Mouse (Mus musculus) cerebellum, postnatal 4 days (tissue): ENCODE measurements around the gene Sf1.

ENCODE experiments used
- DNase-seq, 2 experiments: peaks; one replicate each; pipeline ENCODE4 v3.0.0; 2022; ENCODE audit warnings: low spot score in 2 of 2, mixed read lengths in 1 of 2

Gene Sf1

DNA sequence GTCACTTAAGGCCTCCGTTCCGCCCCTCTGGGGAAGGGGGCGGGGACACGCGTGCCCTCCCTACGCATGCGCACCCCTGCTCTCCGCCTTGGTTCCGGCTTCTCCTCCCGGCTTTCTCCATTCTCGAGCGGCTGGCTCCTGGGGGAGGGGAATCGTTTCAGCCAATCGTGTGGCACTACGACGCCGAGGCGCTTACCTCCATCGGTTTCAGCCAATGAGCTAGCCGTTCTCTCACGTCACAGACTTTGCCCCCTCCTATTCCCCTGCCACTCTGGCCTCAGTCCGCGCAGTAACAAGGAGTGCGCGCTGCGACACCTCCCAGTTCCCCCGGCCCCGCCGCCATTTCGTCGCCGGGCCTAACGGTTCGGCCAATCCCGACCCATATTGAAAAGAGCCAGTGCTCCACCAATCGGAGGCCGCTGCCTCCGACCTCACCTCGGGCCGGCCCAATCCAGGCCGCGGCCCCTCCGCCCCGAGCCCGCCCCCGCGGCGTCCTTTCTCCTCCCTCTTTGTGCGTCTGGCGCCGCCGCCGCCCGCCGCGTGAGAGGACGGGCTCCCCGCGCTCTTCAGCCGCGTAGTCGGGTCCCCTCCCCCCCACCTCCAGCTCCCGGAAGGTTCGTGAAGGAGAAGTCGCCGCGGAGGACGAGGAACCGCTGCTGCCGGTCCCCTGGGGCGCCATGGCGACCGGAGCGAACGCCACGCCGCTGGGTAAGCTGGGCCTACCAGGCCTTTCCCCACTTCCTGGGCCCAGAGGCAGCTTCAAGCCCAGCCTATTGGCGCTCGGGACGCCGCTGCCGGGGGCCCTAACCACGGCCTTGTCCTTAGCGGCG, at the start of gene Sf1:
TSS of gene Sf1 (plus strand) at position 280 of the 830 bp plus-strand sequence.
- peak; percentile 97 to 99 for DNase-seq

DNA sequence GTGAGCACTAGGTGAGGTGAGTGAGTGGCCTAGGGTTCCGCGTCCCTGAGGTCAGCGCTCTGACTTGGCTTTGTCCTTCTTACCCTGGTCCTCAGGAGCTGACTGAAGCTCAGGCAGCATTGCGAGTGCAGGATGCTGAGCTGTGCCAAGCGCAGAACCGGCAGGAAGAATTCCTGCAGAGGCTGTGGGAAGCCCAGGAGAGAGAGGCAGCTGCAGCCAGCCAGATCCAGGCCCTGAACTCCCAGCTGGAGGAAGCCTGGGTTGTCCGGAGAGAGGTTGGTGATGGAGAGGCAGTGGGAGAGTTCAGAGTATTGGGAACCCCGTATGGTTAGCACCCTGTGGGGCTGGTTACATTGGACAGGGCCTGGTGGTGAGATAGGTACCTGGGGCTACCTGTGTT, 49.7 kb upstream of the Sf1 start:
- DNase-seq: no peak

GRCm38 (mm10) chr19:6314513-6314912, 49.0 kb upstream of the Sf1 start:
- DNase-seq: no peak

GRCm38 (mm10) chr19:6315573-6315972, 47.9 kb upstream of the Sf1 start:
- no peak for DNase-seq

DNA sequence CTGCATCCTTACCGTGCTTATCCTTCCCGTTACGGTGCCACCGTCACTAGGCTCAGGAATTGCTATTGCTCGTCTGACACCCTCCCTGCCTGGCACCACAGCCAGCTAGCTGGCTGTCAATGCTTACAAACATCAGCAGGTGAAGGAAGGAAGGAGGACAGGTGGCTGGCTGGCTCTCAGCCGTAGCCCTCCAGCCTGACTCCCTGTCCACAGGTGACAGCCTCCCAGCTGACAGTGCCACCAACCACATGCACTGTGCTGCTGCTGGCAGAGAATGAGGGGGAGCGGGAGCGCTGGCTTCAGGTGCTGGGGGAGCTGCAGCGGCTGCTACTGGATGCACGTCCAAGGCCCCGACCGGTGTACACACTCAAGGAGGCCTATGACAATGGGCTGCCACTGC, 45.3 kb upstream of the Sf1 start:
- no peak for DNase-seq

DNA sequence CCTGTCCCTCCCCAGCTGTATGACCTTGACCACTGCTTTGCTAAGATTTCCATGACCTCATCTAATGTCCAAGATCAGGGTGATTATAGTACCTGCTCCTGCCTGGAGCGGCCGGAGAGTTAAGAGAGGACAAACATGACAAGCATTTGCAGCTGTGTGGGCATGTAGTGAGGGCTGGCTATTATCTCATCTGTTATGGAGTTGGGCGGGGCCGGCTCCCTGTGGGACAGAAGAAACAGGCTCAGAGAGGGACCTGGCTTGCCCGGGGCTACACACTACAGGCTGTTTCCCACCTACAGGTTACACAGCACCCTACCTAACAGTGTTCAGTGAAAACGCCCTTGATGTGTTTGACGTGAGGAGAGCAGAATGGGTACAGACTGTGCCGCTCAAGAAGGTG, 42.1 kb upstream of the Sf1 start:
- no peak for DNase-seq

GRCm38 (mm10) chr19:6321786-6322621, 41.5 kb upstream of the Sf1 start:
- DNase-seq: no peak

DNA sequence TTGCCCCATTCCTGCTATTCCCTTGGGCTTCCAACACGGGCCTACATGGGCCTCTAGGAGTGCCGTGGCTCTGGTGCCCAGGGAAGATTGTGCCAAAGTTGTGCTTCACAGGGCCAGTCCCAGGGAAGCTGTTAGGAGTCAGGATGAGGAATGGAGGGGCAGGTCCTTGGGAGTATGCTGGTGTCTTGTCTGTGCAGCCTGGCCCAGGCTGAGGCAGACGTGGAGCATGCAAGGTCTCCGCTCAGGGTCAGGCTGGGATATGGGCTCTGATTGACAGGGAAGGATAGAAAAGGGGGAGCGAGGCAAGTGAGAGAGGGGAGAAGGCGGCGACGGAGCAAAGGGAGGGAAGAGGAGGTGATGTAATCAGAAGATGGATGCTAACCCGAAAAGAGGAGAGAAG, 38.7 kb upstream of the Sf1 start:
- DNase-seq: no peak

DNA sequence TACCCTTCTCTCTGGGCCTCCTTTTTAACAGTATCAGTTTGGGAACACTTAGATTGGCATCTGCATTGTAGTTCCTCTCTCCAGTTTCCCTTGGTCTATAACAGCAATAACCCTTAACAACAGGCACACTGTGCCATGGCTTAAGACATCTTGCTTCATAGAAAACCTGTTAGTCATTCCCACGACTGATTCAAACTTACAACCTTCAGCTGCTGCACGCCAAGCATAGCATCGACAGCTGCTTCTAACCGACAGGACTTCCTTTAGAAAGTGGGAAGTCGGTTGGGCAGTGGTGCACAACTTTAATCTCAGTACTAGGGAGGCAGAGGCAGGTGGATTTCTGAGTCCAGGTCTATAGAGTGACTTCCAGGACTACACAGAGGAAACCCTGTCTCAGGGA, 32.3 kb upstream of the Sf1 start:
- no peak for DNase-seq

DNA sequence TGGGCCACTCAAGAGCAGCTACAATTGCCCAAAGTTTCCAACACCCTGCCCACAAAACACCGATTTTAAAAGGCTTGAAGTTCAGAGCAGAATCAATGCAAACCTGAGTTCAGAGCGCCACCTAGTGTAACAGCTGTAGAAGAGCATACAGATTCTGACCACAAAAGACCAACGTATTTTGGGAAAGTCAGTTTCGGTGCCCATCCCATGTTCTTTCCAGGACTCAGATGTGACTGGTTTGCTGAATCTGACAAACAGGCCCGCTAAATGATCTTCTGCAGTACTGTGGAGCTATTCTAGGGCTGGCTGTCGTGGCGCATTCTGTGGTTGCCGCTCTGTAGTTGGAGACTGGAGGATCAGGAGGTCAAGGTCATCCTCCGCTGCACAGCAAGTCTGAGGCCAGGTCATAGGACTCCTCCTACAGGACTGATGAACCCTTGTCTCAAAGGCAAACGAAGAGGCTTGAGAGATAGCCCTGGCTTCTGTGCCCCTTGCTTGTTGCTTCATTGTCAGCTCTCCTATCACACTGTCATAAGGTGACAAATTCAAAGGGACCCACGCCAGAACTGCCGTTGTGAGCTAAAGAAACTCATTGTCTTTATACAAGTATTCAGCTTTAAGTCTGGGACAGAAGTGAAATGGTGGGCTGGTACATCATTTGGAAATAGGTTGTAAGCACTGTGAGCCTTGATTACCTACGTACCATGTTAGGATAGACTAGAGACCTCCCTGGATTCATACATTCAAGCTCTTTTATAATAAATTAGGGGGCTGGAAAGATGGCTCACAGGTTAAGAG, 31.6 kb upstream of the Sf1 start:
- peak in 1 of 2 experiments; percentile 55 for DNase-seq

- DNase-seq: no peak
Observed at GRCm38 (mm10) chr19:6333761-6334595, 29.5 kb upstream of the Sf1 start.

- DNase-seq: peak; percentile 90 to 91
Observed at GRCm38 (mm10) chr19:6334673-6335457, 28.6 kb upstream of the Sf1 start, which contains the start of gene Men1. Gene Men1 (plus strand): TSS chr19:6334979.

DNA sequence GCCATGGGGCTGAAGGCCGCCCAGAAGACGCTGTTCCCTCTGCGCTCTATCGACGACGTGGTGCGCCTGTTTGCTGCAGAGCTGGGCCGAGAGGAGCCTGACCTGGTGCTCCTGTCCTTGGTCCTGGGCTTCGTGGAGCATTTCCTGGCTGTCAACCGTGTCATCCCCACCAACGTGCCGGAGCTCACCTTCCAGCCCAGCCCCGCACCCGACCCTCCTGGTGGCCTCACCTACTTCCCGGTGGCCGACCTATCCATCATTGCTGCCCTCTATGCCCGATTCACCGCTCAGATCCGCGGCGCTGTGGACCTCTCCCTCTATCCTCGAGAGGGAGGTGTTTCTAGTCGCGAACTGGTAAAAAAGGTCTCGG, 28.0 kb upstream of the Sf1 start:
- DNase-seq: no peak

DNA sequence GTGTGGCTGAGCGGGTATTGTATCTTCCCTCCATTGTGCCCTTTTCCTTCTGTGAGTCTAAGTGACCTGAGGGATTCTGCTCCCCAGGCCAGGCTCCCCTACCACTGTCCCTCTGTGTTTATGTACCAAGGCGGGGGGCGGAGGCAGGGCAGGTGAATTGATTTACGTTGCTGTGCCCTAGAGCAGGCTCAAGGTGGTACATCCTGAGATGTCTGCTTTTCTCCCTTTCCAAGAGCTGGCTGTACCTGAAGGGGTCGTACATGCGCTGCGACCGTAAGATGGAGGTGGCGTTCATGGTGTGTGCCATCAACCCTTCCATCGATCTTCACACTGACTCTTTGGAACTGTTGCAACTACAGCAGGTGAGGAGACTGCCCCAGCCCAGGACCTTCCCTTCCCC, 26.6 kb upstream of the Sf1 start:
- DNase-seq: no peak

GRCm38 (mm10) chr19:6338171-6338570, 25.3 kb upstream of the Sf1 start:
- DNase-seq: no peak

DNA sequence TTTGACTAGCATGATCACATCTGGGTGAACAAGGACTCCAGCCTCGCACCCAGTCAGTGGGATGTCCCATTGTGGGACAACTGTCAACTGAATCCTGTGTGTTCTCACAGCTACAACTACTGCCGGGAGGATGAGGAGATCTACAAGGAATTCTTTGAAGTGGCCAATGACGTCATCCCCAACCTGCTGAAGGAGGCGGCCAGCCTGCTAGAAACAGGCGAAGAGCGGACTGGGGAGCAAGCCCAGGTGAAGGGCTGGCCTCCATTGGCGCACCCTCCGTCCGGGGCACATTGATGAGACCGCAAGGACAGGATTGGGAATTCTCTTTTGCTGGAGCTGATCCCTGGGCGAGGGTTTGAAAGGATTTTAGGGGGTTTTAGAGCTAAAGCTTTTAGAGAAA, 24.8 kb upstream of the Sf1 start:
- DNase-seq: no peak

- DNase-seq: no peak
Observed at GRCm38 (mm10) chr19:6339191-6339590, 24.3 kb upstream of the Sf1 start.

DNA sequence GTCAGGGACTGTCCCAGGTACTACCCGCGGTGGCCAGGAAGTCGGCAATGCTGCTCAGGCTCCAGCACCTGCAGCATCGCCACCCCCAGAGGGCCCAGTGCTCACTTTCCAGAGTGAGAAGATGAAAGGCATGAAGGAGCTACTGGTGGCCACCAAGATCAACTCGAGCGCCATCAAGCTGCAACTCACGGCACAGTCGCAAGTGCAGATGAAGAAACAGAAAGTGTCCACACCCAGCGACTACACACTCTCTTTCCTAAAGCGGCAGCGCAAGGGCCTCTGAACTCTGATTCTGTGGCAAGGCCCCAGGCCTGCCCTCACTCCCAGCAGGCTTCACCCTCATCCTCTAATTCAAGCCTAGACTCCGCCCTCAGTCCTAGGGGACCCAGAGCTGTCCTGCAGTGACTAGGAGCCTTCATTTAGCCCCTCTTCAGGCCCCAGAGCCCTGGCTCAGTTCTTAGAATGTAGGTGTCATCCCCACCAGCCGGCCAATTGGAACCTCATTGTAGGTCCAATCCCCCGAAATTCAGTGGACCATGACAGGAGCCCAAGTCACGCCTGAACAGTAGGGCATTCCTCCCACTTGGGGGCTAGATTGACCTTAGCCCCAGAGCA, 23.5 kb upstream of the Sf1 start:
- no peak for DNase-seq

DNA sequence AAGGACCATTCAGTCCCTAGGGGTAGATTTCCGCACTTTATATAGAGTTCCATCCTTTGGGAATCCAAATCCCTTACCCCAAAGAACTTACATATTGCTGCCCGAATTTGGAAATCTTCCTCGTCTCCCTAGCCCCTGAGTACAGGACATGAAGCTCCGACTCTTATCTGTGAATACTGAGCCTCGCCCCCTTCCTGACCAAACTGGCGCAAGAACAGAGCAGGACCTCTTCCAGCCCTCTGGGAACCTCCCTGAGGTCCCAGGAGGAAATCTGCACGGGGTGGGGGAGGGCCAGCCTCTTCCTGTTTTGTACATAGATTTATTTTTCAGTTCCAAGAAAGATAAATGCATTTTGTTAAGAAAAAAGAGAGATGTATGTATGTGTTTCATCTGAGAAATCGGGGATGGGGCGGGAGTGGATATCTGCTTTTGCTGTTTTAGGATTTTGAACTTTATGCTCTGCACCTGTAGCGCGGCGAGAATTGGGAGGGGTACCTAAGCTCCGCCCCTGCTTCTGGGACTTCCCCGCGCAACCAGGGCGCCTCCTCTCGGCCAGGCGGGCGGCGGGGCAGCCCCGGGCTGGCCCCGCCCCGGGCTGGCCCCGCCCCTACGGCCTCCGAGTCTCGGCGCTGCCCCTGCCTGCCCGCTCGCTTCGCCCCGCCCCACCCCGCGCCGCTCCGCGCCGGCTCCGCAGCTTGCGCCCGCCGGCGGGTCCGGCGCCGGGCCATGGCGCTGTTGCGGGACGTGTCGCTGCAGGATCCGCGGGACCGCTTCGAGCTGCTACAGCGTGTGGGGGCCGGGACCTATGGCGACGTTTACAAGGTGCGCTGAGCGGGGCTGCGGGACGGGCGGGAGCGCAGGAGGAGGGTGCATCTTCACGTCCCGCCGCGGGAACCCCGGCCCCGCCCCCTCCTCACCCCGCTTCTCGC, 22.7 kb upstream of the Sf1 start, which contains the start of gene Map4k2:
TSS of gene Map4k2 (plus strand) at position 612 of the 929 bp plus-strand sequence.
- peak; percentile 48 to 72 for DNase-seq
